Mouse (Mus musculus) E14TG2a.4 (cell line): ENCODE results near the gene Btbd35f12.
"Not testable (repeated sequence)": the region's sequence is repeated elsewhere in the genome, so short reads cannot be mapped to it uniquely, and the experiment has no call there.

Experiments used
- CTCF ChIP-seq: conservative IDR thresholded peaks from 2 replicates; pipeline ENCODE4 v1.5.1; 2014; ENCODE audit warnings: low read length
- NANOG ChIP-seq: IDR thresholded peaks from 2 replicates; pipeline ENCODE4 v1.6.1; 2014; ENCODE audit warnings: borderline replicate concordance, low read length, mixed read lengths

DNA sequence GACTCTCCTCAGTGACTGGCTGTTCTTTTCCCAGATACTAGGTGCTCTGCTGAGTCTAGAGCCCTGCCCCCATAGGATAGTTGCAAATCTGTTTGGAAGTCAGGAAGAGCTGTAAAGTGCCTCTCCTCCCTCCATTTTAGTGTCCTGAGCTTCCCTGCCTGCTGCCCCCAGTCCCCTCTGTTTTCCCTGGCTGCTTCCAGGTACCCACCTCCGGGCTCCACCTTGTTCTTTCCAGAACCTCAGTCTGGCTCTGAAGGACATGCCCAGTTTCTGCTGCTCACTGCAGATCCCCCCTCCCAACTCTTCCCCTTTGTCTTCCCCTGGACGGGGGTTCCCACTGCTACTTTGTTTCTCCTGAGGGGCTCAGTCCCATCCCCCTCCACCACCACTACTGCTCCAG is 40.1 kb downstream of the Btbd35f12 start:
- not testable (repeated sequence) for TF ChIP-seq CTCF, NANOG
